9 mouse cellular contexts compared by ENCODE assay signal in the genomic region with DNA sequence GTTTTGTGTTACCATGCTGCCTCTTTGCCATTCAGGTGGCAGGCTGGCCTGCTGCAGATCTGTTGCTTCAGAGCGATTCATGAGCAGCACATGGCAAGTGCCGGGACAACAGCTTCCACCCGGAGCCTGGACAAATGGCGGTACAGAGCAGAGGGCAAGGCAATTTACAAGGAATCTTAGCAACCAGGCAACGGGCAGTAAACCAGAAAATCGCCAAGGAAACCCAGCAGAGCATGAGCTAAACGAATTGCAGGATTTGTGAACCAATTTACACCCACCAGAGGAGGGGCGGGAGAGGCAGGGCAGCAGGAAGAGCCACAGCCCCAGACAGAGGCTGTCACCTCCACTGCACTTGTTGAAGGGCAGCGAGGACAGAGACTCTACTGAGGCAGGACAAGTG.
A peak's percentile ranks its signal among the peaks of the same experiment; 100 is the strongest.
DNase-seq lines count a peak whose midpoint lies in the region; ATAC-seq and TF ChIP-seq lines count a peak whose summit lies in the region.
"Had no signal": no experiment of that assay in that cellular context is flagged by ENCODE, and none has a peak within 500 bp of the region (broad histone marks: within the 10 kb centered on the region; RNA-seq: fewer than 3 reads in every experiment).

No protein-coding gene starts in this region.

- no peak for TF ChIP-seq POLR2A in cerebellum, adult 2 months (IDR thresholded peaks at IDR 0.05; ENCODE audit: borderline replicate concordance, insufficient read depth, low read length)

- peak; percentile 88 for ATAC-seq in hindbrain, postnatal 0 days
- ATAC-seq in neural tube, embryonic 15.5 days (ENCODE audit: low FRiP score), result peak; percentile 77; the same call in 1 of the 2 replicates
- no peak for ATAC-seq in CD4-positive, CD25-positive, alpha-beta regulatory T cell, adult 4 months
- no peak for ATAC-seq in inflammation-experienced regulatory T-cells, adult 6 months

- no peak for TF ChIP-seq CTCF in cerebellum, adult 2 months (IDR thresholded peaks at IDR 0.05; ENCODE audit: borderline replicate concordance, insufficient read depth, low read depth, low read length)
- peak; percentile 28 for TF ChIP-seq CTCF in hindbrain, postnatal 0 days (IDR thresholded peaks at IDR 0.05; ENCODE audit: low read depth)

- H3K4me2 ChIP-seq in hindbrain, postnatal 0 days (ENCODE audit: low read depth, low read length), result no peak overlapping the region
- H3K4me2 ChIP-seq in neural tube, embryonic 15.5 days, result no peak overlapping the region

- no peak overlapping the region for H3K27ac ChIP-seq in cerebellum, adult 2 months (ENCODE audit: insufficient read depth, low read length)
- H3K27ac ChIP-seq in hindbrain, postnatal 0 days, result peak overlapping the region; percentile 32; the same call in 1 of the 2 replicates
- no peak overlapping the region for H3K27ac ChIP-seq in neural tube, embryonic 15.5 days (replicated peaks)

- no peaks in the 10 kb centered on the region for H3K36me3 ChIP-seq in hindbrain, postnatal 0 days (ENCODE audit: insufficient read depth, low read length)
- no peaks in the 10 kb centered on the region for H3K36me3 ChIP-seq in neural tube, embryonic 15.5 days

- no peak overlapping the region for H3K9ac ChIP-seq in hindbrain, postnatal 0 days (replicated peaks; ENCODE audit: low read length)
- no peak overlapping the region for H3K9ac ChIP-seq in neural tube, embryonic 15.5 days (replicated peaks)

- no peaks in the 10 kb centered on the region for H3K27me3 ChIP-seq in cerebellum, adult 2 months (ENCODE audit: control insufficient read depth, insufficient read depth, low read length)
- H3K27me3 ChIP-seq in hindbrain, postnatal 0 days (ENCODE audit: insufficient read depth, low read length), result 0 out of 2 replicates have a peak, but pooled peaks cover 7% of the 10 kb centered on the region
- H3K27me3 ChIP-seq in neural tube, embryonic 15.5 days (replicated peaks), result peaks cover 37% of the 10 kb centered on the region

- WGBS in cerebellum, adult 2 months, result 24% methylated on average over 9 of the region's 9 CpGs
- 12% methylated on average over 9 of the region's 9 CpGs for WGBS in hindbrain, postnatal 0 days
- WGBS in neural tube, embryonic 15.5 days, result 4% methylated on average over 9 of the region's 9 CpGs

- peak; percentile 33 to 48 for DNase-seq in cerebellum, adult 2 months
- no peak for DNase-seq in cerebellum, adult 8-10 months
- peak; percentile 87 for DNase-seq in hindbrain, postnatal 0 days (ENCODE audit: low spot score)
- DNase-seq in layer of hippocampus, postnatal 36 days, result peak; percentile 50 to 62
- DNase-seq in gastrocnemius, adult 8-10 months (ENCODE audit: low spot score in 2 of 2), result no peak

- H3K4me3 ChIP-seq in cerebellum, adult 2 months (replicated peaks; ENCODE audit: insufficient read depth, low read depth, low read length), result no peak overlapping the region
- no peak overlapping the region for H3K4me3 ChIP-seq in hindbrain, postnatal 0 days (ENCODE audit: low read length)
- H3K4me3 ChIP-seq in neural tube, embryonic 15.5 days (replicated peaks), result no peak overlapping the region
- H3K4me3 ChIP-seq: megakaryocyte, embryonic 14.5 days had no signal

- H3K4me1 ChIP-seq in cerebellum, adult 2 months (ENCODE audit: control insufficient read depth, insufficient read depth, low read length), result no peaks in the 10 kb centered on the region; the same call in 1 of the 2 replicates
- no peaks in the 10 kb centered on the region for H3K4me1 ChIP-seq in hindbrain, postnatal 0 days (ENCODE audit: insufficient read depth, low read length)
- H3K4me1 ChIP-seq in neural tube, embryonic 15.5 days, result peaks cover 22% of the 10 kb centered on the region

- H3K9me3 ChIP-seq in hindbrain, postnatal 0 days (ENCODE audit: low read length), result no peaks in the 10 kb centered on the region
- no peaks in the 10 kb centered on the region for H3K9me3 ChIP-seq in neural tube, embryonic 15.5 days (replicated peaks)

Comparison
In these comparisons a context has a peak if more than half of its experiments do, and no peak if none do; other contexts are left out.
1. DNase-seq: peak in cerebellum, adult 2 months (2 of 2), hindbrain, postnatal 0 days (single experiment) and layer of hippocampus, postnatal 36 days (2 of 2); none in cerebellum, adult 8-10 months (single experiment) and gastrocnemius, adult 8-10 months (0 of 2).
2. ATAC-seq: peak in hindbrain, postnatal 0 days (single experiment) and neural tube, embryonic 15.5 days (single experiment); none in CD4-positive, CD25-positive, alpha-beta regulatory T cell, adult 4 months (single experiment) and inflammation-experienced regulatory T-cells, adult 6 months (single experiment).